In the genomic region with DNA sequence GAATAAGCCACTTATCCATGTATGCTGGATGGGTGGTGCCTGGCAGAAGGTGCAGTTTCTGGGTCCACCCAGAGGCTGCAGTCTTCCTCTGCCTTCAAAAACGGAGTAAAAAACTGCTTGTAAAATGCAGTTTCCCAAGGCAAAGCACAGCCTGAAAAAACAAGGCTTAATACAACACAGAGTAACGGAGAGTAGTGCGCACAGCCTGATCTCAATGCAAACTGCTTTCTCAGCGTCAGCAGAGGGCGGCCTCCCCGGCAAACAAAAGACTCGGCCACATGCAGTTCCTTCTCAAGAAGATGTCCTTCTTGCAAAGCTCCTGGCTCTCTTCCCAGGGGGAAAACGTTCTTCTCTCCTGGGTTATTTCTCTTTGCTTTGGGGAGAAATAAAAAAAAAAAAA, we compare ENCODE assay signal across 9 mouse cellular contexts.
DNase-seq lines count a peak whose midpoint lies in the region; ATAC-seq and TF ChIP-seq lines count a peak whose summit lies in the region.
"Had no signal": no experiment of that assay in that cellular context is flagged by ENCODE, and none has a peak within 500 bp of the region (broad histone marks: within the 10 kb centered on the region; RNA-seq: fewer than 3 reads in every experiment).

No protein-coding gene starts in this region.

- H3K4me2 ChIP-seq in forebrain, embryonic 15.5 days (replicated peaks) = peak overlapping the region; percentile 29
- H3K4me2 ChIP-seq in hindbrain, embryonic 14.5 days (replicated peaks) = peak overlapping the region; percentile 39
- H3K4me2 ChIP-seq in liver, embryonic 14.5 days (ENCODE audit: low read depth) = no peak overlapping the region

- H3K9me3 ChIP-seq in forebrain, embryonic 15.5 days = no peaks in the 10 kb centered on the region
- no peaks in the 10 kb centered on the region for H3K9me3 ChIP-seq in hindbrain, embryonic 14.5 days (ENCODE audit: control insufficient read depth, low read length)
- H3K9me3 ChIP-seq in liver, embryonic 14.5 days (ENCODE audit: control insufficient read depth, low read length) = no peaks in the 10 kb centered on the region
- H3K9me3 ChIP-seq: megakaryocyte, embryonic 14.5 days had no signal

- peaks cover 34% of the 10 kb centered on the region for H3K4me1 ChIP-seq in forebrain, embryonic 15.5 days
- H3K4me1 ChIP-seq in hindbrain, embryonic 14.5 days (replicated peaks; ENCODE audit: control insufficient read depth, insufficient read depth, low read length) = peaks cover 39% of the 10 kb centered on the region
- peaks cover 4 to 21% of the 10 kb centered on the region in 2 experiments for H3K4me1 ChIP-seq in liver, embryonic 14.5 days (replicated peaks; ENCODE audit: control insufficient read depth in 2 of 2, insufficient read depth in 2 of 2, low read length in 1 of 2)
- H3K4me1 ChIP-seq: megakaryocyte, embryonic 14.5 days had no signal

- H3K4me3 ChIP-seq in forebrain, embryonic 15.5 days = no peak overlapping the region
- no peak overlapping the region; the same call in 1 of the 2 replicates for H3K4me3 ChIP-seq in hindbrain, embryonic 14.5 days (replicated peaks; ENCODE audit: low read length)
- H3K4me3 ChIP-seq in liver, embryonic 14.5 days (ENCODE audit: insufficient read depth in 1 of 2, low read depth in 2 of 2, low read length in 2 of 2) = no peak overlapping the region
- H3K4me3 ChIP-seq: megakaryocyte, embryonic 14.5 days had no signal

- peak; percentile 47 for DNase-seq in adrenal gland, postnatal 10 days
- no peak for DNase-seq in adrenal gland, adult 8-10 months
- peak; percentile 66 for DNase-seq in cerebellum, adult 11 months
- DNase-seq in hindbrain, embryonic 14.5 days (ENCODE audit: low spot score) = peak; percentile 75
- DNase-seq in liver, embryonic 14.5 days (ENCODE audit: low read depth in 3 of 3, low spot score in 3 of 3) = no peak
- DNase-seq in right cerebral cortex, adult 2 months (ENCODE audit: low spot score in 2 of 2) = peak; percentile 76 to 81

- no peak for TF ChIP-seq EP300 in liver, embryonic 14.5 days (IDR thresholded peaks at IDR 0.05; ENCODE audit: low read depth)

- 1% methylated on average over 8 of the region's 8 CpGs for WGBS in forebrain, embryonic 15.5 days
- WGBS in hindbrain, embryonic 14.5 days = 4% methylated on average over 8 of the region's 8 CpGs
- 38% methylated on average over 8 of the region's 8 CpGs for WGBS in liver, embryonic 14.5 days (ENCODE audit: insufficient replicate concordance)

- H3K27me3 ChIP-seq in forebrain, embryonic 15.5 days = no peaks in the 10 kb centered on the region
- no peaks in the 10 kb centered on the region for H3K27me3 ChIP-seq in hindbrain, embryonic 14.5 days (ENCODE audit: control insufficient read depth, insufficient read depth, low read length)
- H3K27me3 ChIP-seq in liver, embryonic 14.5 days (ENCODE audit: control insufficient read depth, insufficient read depth, low read length) = no peaks in the 10 kb centered on the region

- ATAC-seq in forebrain, embryonic 15.5 days (replicated peaks) = peak; percentile 69
- ATAC-seq in hindbrain, embryonic 14.5 days (ENCODE audit: low FRiP score) = peak; percentile 66
- no peak for ATAC-seq in liver, embryonic 14.5 days (ENCODE audit: insufficient read depth)
- ATAC-seq in megakaryocyte, adult 5-6 weeks (ENCODE audit: poor library complexity, severe bottlenecking) = no peak

- no peaks in the 10 kb centered on the region for H3K36me3 ChIP-seq in forebrain, embryonic 15.5 days
- H3K36me3 ChIP-seq in hindbrain, embryonic 14.5 days (replicated peaks; ENCODE audit: control insufficient read depth, insufficient read depth) = no peaks in the 10 kb centered on the region
- no peaks in the 10 kb centered on the region for H3K36me3 ChIP-seq in liver, embryonic 14.5 days (replicated peaks; ENCODE audit: control insufficient read depth, insufficient read depth, low read depth)

- TF ChIP-seq CTCF in liver, embryonic 14.5 days (IDR thresholded peaks at IDR 0.05; ENCODE audit: low read depth) = 0 out of 2 replicates have a peak, but pooled peaks have one; percentile 18

- H3K27ac ChIP-seq in forebrain, embryonic 15.5 days (replicated peaks) = peak overlapping the region; percentile 53
- peak overlapping the region; percentile 82 for H3K27ac ChIP-seq in hindbrain, embryonic 14.5 days
- no peak overlapping the region for H3K27ac ChIP-seq in liver, embryonic 14.5 days

- peak overlapping the region; percentile 27; the same call in 1 of the 2 replicates for H3K9ac ChIP-seq in forebrain, embryonic 15.5 days (replicated peaks)
- peak overlapping the region; percentile 49 for H3K9ac ChIP-seq in hindbrain, embryonic 14.5 days
- no peak overlapping the region for H3K9ac ChIP-seq in liver, embryonic 14.5 days (replicated peaks)

Comparison
In these comparisons a context has a peak if more than half of its experiments do, and no peak if none do; other contexts are left out.
1. DNase-seq: peak in adrenal gland, postnatal 10 days (single experiment), cerebellum, adult 11 months (single experiment), hindbrain, embryonic 14.5 days (single experiment) and right cerebral cortex, adult 2 months (2 of 2); none in adrenal gland, adult 8-10 months (single experiment) and liver, embryonic 14.5 days (0 of 3).
2. ATAC-seq: peak in forebrain, embryonic 15.5 days (single experiment) and hindbrain, embryonic 14.5 days (single experiment); none in liver, embryonic 14.5 days (single experiment) and megakaryocyte, adult 5-6 weeks (single experiment).